Mouse (Mus musculus) liver, postnatal 0 days (tissue): Measurements from ENCODE around the gene Nolc1.

ENCODE experiments used
- CTCF ChIP-seq: sonication (generic); IDR thresholded peaks from 2 replicates; pipeline ENCODE4 v1.5.1; 2016; ENCODE audit warnings: antibody characterized with exemption, low read depth
- EP300 ChIP-seq: IDR thresholded peaks from 2 replicates; pipeline ENCODE4 v1.6.1; 2016; ENCODE audit warnings: antibody characterized with exemption, low read depth, mild to moderate bottlenecking

- TF ChIP-seq CTCF: no peak
- TF ChIP-seq EP300: no peak
Observed at GRCm38 (mm10) chr19:46047426-46047825, 28.2 kb upstream of the Nolc1 start.
